Mouse (Mus musculus) myocyte (in vitro differentiated cells): Measurements from ENCODE around the gene Pdlim5. TPM values are rescaled to one million over a fixed set of nuclear protein-coding genes. Genes with fewer than 3 reads are reported as not detected.

Experiments
- H3K27me3 ChIP-seq: one replicate; pipeline ENCODE4 v1.6.1; 2011; ENCODE audit not compliant: control insufficient read depth, insufficient read depth, insufficient read length
- H3K36me3 ChIP-seq: one replicate; pipeline ENCODE4 v1.6.1; 2011; ENCODE audit not compliant: control insufficient read depth, insufficient read depth
- H3K4me2 ChIP-seq: one replicate; pipeline ENCODE4 v1.6.1; 2011; ENCODE audit warnings: low read depth, control low read depth
- H3K4me3 ChIP-seq: one replicate; pipeline ENCODE4 v1.5.1; 2011; ENCODE audit warnings: mild to moderate bottlenecking, control low read depth, moderate library complexity
- H3K79me2 ChIP-seq: one replicate; pipeline ENCODE4 v1.6.1; 2011; ENCODE audit not compliant: control insufficient read depth, insufficient read depth
- H3ac ChIP-seq: one replicate; pipeline ENCODE4 v1.6.1; 2011; ENCODE audit not compliant: control insufficient read depth, insufficient read length
- CEBPB ChIP-seq: IDR thresholded peaks from 2 replicates; pipeline ENCODE4 v1.6.1; 2011; ENCODE audit warnings: mild to moderate bottlenecking, moderate library complexity; ENCODE audit not compliant: poor library complexity, insufficient read depth, severe bottlenecking
- E2F4 ChIP-seq: IDR thresholded peaks from one replicate; pipeline ENCODE4 v1.6.1; 2011; ENCODE audit warnings: mild to moderate bottlenecking, control low read depth, moderate library complexity; ENCODE audit not compliant: insufficient read depth
- MAX ChIP-seq: IDR thresholded peaks from one replicate; pipeline ENCODE4 v1.6.1; 2011; ENCODE audit warnings: low read depth, mild to moderate bottlenecking, control low read depth
- MYOD1 ChIP-seq, 3 experiments: IDR thresholded peaks; one replicate each; pipeline ENCODE4 v1.6.1; 2011; ENCODE audit warnings: control low read depth in 2 of 3, low read depth in 2 of 3, mild to moderate bottlenecking in 2 of 3, moderate library complexity in 1 of 3; ENCODE audit not compliant: insufficient read length in 2 of 3, control insufficient read depth in 1 of 3
- MYOG ChIP-seq, 3 experiments: IDR thresholded peaks; one replicate each; pipeline ENCODE4 v1.6.1; 2011; ENCODE audit warnings: control low read depth in 2 of 3, low read depth in 2 of 3, mild to moderate bottlenecking in 2 of 3; ENCODE audit not compliant: insufficient read length in 2 of 3, control insufficient read depth in 1 of 3, insufficient read depth in 1 of 3
- POLR2A ChIP-seq: IDR thresholded peaks from one replicate; pipeline ENCODE4 v1.6.1; 2011; ENCODE audit warnings: low read depth, mild to moderate bottlenecking, control low read depth, moderate library complexity; ENCODE audit not compliant: insufficient read length
- POLR2AphosphoS2 ChIP-seq: IDR thresholded peaks from one replicate; pipeline ENCODE4 v1.6.1; 2011; ENCODE audit warnings: low read depth, control low read depth; ENCODE audit not compliant: insufficient read length
- REST ChIP-seq: IDR thresholded peaks from one replicate; pipeline ENCODE4 v1.6.1; 2011; ENCODE audit warnings: mild to moderate bottlenecking, control low read depth, moderate library complexity; ENCODE audit not compliant: insufficient read depth, insufficient read length
- SRF ChIP-seq: IDR thresholded peaks from one replicate; pipeline ENCODE4 v1.6.1; 2011; ENCODE audit warnings: low read depth; ENCODE audit not compliant: control insufficient read depth, insufficient read length
- TCF12 ChIP-seq: IDR thresholded peaks from one replicate; pipeline ENCODE4 v1.6.1; 2011; ENCODE audit warnings: mild to moderate bottlenecking, control low read depth; ENCODE audit not compliant: poor library complexity, insufficient read depth, severe bottlenecking
- TCF3 ChIP-seq: IDR thresholded peaks from one replicate; pipeline ENCODE4 v1.6.1; 2011; ENCODE audit warnings: low read depth, control low read depth; ENCODE audit not compliant: insufficient read length
- USF1 ChIP-seq: IDR thresholded peaks from one replicate; pipeline ENCODE4 v1.6.1; 2011; ENCODE audit warnings: low read depth, mild to moderate bottlenecking, control low read depth, moderate library complexity
- polyA plus RNA-seq: library from polyadenylated mRNA; unstranded; fragments of >200 nt; fragmentation: generic; extraction: Trizol; gene quantifications from one replicate; pipeline ENCODE4 v1.2.1, GENCODE M21; 2012; ENCODE audit warnings: missing spikeins

Pdlim5 gene
- polyA plus RNA-seq, 1 experiment = 63.4 TPM

DNA sequence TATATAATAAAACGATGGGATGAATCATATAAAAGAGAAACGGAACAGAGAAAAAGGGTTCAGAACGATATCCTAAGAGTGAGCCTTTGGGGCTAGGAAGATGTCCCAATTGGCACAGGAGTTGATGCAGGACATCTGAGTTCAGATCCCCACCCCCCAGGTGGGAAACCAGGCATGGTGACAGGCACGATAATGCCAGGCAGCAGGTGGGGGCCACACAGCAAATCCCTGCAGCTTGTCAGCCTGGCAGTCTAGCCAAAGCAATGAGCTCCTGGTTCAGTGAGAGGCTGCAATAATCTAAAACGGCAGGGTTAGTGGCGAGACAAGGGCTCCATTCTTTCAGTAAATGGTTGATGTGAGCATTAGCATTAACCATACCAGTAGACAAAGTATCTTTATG, 33.4 kb downstream of the Pdlim5 start:
- no peaks in the 10 kb centered on the region for H3K27me3 ChIP-seq
- no peak overlapping the region for H3ac ChIP-seq
- H3K4me3 ChIP-seq = no peak overlapping the region
- peaks cover 69% of the 10 kb centered on the region for H3K79me2 ChIP-seq
- H3K4me2 ChIP-seq = no peak overlapping the region
- H3K36me3 ChIP-seq = no peaks in the 10 kb centered on the region
- no peak for TF ChIP-seq SRF
- TF ChIP-seq MYOG (IDR thresholded peaks at IDR 0.05; ENCODE audit: control insufficient read depth in 1 of 3, insufficient read depth in 1 of 3, insufficient read length in 2 of 3, low read depth in 2 of 3) = peak in 1 of 3 experiments; percentile 33
- no peak for TF ChIP-seq MAX
- no peak for TF ChIP-seq TCF12
- TF ChIP-seq MYOD1 (IDR thresholded peaks at IDR 0.05; ENCODE audit: control insufficient read depth in 1 of 3, insufficient read length in 2 of 3, low read depth in 2 of 3) = peak in 2 of 3 experiments; percentile 85 to 94

DNA sequence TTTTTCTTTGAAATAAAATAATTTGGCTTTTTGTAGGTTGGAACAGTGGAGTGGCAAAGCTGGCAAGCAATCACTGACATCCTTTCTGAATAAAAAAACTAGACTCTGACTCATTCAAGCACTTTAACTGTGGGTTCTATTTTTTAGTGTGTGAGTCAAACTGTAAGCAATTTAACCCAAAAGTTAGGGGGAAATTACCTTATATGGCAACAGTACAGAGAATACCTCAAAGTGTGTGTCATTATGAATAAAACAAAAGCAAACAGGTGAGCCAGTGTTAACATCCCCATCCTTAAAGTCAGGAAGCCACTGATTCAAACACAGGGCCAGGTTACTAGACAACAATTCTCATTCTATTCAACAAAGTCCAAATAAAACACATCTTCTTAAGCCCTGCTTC, 36.5 kb downstream of the Pdlim5 start:
- no peak for TF ChIP-seq MAX
- peak; percentile 79 for TF ChIP-seq SRF
- Histone ChIP-seq H3K79me2 (peaks cover 83% of the 10 kb centered on the region), H3ac (no peak overlapping the region), H3K4me3 (no peak overlapping the region), H3K27me3 (no peaks in the 10 kb centered on the region), H3K4me2 (peak overlapping the region; percentile 63), H3K36me3 (no peaks in the 10 kb centered on the region)

DNA sequence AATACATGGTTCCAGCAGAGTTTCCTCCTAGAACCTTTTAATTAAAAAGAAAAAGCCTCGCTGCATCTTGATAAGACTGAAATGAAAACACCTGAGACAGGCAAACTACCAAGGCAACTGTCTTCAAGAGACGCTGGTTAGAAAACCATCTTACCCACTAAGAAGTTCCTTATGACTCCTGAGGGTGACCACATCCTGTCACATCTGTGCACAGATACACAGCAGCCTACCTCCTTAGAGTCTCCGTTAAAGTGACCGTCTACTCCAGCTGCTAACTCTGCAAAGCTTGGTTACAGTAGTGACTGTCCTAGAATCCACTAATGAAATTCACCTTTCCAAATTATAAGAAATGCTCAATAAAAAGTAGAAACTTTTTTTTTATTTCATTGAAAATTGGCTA, 38.8 kb downstream of the Pdlim5 start:
- peak overlapping the region; percentile 14 for H3K4me2 ChIP-seq
- no peaks in the 10 kb centered on the region for H3K27me3 ChIP-seq
- TF ChIP-seq MYOD1 (IDR thresholded peaks at IDR 0.05; ENCODE audit: control insufficient read depth in 1 of 3, insufficient read length in 2 of 3, low read depth in 2 of 3) = no peak
- TF ChIP-seq POLR2AphosphoS2 = no peak
- TF ChIP-seq MYOG (IDR thresholded peaks at IDR 0.05; ENCODE audit: control insufficient read depth in 1 of 3, insufficient read depth in 1 of 3, insufficient read length in 2 of 3, low read depth in 2 of 3) = no peak
- no peak for TF ChIP-seq TCF12
- no peak for TF ChIP-seq E2F4
- no peak for TF ChIP-seq POLR2A
- TF ChIP-seq USF1 = no peak
- TF ChIP-seq REST = no peak
- no peak for TF ChIP-seq TCF3
- no peak for TF ChIP-seq CEBPB
- no peak overlapping the region for H3K4me3 ChIP-seq
- peaks cover under 1% of the 10 kb centered on the region for H3K36me3 ChIP-seq
- H3ac ChIP-seq = no peak overlapping the region
- peaks cover 71% of the 10 kb centered on the region for H3K79me2 ChIP-seq

DNA sequence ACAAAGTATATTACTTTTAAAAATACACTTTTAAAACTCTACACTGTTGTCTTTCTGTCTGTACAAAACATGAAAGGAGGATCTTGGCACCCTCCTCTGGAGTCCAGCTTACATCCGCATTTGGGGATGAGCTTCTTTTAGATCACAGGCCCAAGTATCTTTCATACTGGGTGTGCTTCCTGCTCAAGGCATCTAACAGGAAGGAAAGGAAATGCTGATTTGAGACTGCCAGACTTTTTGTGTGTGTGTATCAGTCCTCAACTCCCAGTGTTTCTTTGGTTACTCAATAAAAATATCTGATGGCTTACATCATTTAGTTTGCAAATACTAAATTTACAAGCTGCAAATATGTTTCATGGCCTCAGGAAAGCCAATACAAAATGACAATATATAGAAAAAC, 42.3 kb downstream of the Pdlim5 start:
- TF ChIP-seq MYOG (IDR thresholded peaks at IDR 0.05; ENCODE audit: control insufficient read depth in 1 of 3, insufficient read depth in 1 of 3, insufficient read length in 2 of 3, low read depth in 2 of 3) (no peak), MAX (no peak), TCF12 (no peak), REST (no peak), POLR2A (no peak), SRF (no peak), CEBPB (no peak), USF1 (no peak), TCF3 (no peak), E2F4 (no peak), MYOD1 (IDR thresholded peaks at IDR 0.05; ENCODE audit: control insufficient read depth in 1 of 3, insufficient read length in 2 of 3, low read depth in 2 of 3) (no peak)
- Histone ChIP-seq H3K4me2 (no peak overlapping the region), H3K36me3 (peaks cover 27% of the 10 kb centered on the region), H3K27me3 (no peaks in the 10 kb centered on the region), H3K4me3 (no peak overlapping the region), H3K79me2 (peaks cover 68% of the 10 kb centered on the region), H3ac (no peak overlapping the region)

DNA sequence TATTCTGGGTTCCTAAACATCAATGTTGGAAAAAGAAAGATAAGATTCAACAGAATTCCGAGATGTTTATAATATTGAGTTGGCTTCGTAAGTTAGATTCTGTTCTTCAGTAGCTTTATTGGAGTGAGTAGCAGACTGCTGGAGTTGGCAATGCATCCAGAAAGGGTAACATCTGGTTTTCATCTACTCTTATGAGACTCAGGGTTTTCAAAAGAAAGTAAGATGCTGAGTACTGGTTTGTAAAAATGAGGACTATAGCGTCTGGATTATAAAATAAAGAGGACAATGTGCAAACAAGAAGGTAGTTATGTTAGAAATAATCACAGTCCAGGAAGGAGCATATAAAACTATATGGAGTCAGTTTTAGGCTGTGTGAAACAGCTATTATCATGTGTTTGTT, 45.0 kb downstream of the Pdlim5 start:
- Histone ChIP-seq H3K27me3 (no peaks in the 10 kb centered on the region), H3K36me3 (peaks cover 29% of the 10 kb centered on the region), H3K4me2 (no peak overlapping the region), H3ac (no peak overlapping the region), H3K79me2 (peaks cover 53% of the 10 kb centered on the region), H3K4me3 (no peak overlapping the region)
- TF ChIP-seq POLR2A = no peak
- no peak for TF ChIP-seq TCF12
- TF ChIP-seq REST = no peak
- no peak for TF ChIP-seq MYOG (IDR thresholded peaks at IDR 0.05; ENCODE audit: control insufficient read depth in 1 of 3, insufficient read depth in 1 of 3, insufficient read length in 2 of 3, low read depth in 2 of 3)
- no peak for TF ChIP-seq MAX
- no peak for TF ChIP-seq CEBPB
- no peak for TF ChIP-seq MYOD1 (IDR thresholded peaks at IDR 0.05; ENCODE audit: control insufficient read depth in 1 of 3, insufficient read length in 2 of 3, low read depth in 2 of 3)
- TF ChIP-seq USF1 = no peak
- no peak for TF ChIP-seq SRF
- no peak for TF ChIP-seq E2F4
- no peak for TF ChIP-seq POLR2AphosphoS2
- no peak for TF ChIP-seq TCF3
